Mouse (Mus musculus) spleen, adult 2 months (tissue): ENCODE data around the gene Hoxd3. TPM values are rescaled to one million over a fixed set of nuclear protein-coding genes. Genes with fewer than 3 reads are reported as not detected.

Experiments used
- DNase-seq, 2 experiments: peaks; one replicate each; pipeline versions ENCODE4 v3.0.0 to v3.0.0-alpha.2; 2012 to 2021; ENCODE audit warnings: low spot score in 2 of 2, low read depth in 1 of 2
- H3K27ac ChIP-seq: fragments of 200-500 bp; 2 replicates; pipeline ENCODE4 v1.5.1; 2012; ENCODE audit warnings: low read length, inconsistent platforms; ENCODE audit not compliant: insufficient read depth
- H3K27me3 ChIP-seq: fragments of 200-500 bp; 2 replicates; pipeline ENCODE4 v1.6.1; 2012; ENCODE audit warnings: mild to moderate bottlenecking, moderate library complexity, low read length, inconsistent platforms; ENCODE audit not compliant: control insufficient read depth, insufficient read depth
- H3K36me3 ChIP-seq: fragments of 200-500 bp; 2 replicates; pipeline ENCODE4 v1.6.1; 2012; ENCODE audit warnings: mild to moderate bottlenecking, low read length, inconsistent platforms; ENCODE audit not compliant: control insufficient read depth, insufficient read depth
- H3K4me1 ChIP-seq: fragments of 200-500 bp; 2 replicates; pipeline ENCODE4 v1.6.1; 2011; ENCODE audit warnings: inconsistent platforms; ENCODE audit not compliant: control insufficient read depth, insufficient read depth, insufficient read length
- H3K4me3 ChIP-seq: fragments of 200-500 bp; 2 replicates; pipeline ENCODE4 v1.5.1; 2011; ENCODE audit warnings: mild to moderate bottlenecking, inconsistent platforms; ENCODE audit not compliant: insufficient read depth, insufficient read length; ENCODE audit errors: extremely low read depth
- CTCF ChIP-seq: fragments of 200-500 bp; IDR thresholded peaks from 2 replicates; pipeline ENCODE4 v1.5.1; 2011; ENCODE audit warnings: mild to moderate bottlenecking, inconsistent platforms; ENCODE audit not compliant: insufficient read depth, insufficient read length, insufficient replicate concordance; ENCODE audit errors: extremely low read depth
- POLR2A ChIP-seq: fragments of 200-500 bp; IDR thresholded peaks from 2 replicates; pipeline ENCODE4 v1.6.1; 2011; ENCODE audit warnings: low read depth, low read length, inconsistent platforms
- WGBS: fragments of 180-500 bp; shearing (Covaris S2); methylation state at CpG from one replicate; pipeline ENCODE4 v1.1.7; 2018; 5-methylcytosine and 5-hydroxymethylcytosine counted together
- polyA plus RNA-seq: library from polyadenylated mRNA; depleted of rRNA; stranded (reverse); fragments of >200 nt; gene quantifications from 2 replicates; pipeline ENCODE4 v1.2.3, GENCODE M21; 2012

Gene Hoxd3
- polyA plus RNA-seq, 1 experiment = not detected

- 6% methylated on average over 26 of the region's 26 CpGs for WGBS
- no peaks in the 10 kb centered on the region for H3K36me3 ChIP-seq
- TF ChIP-seq POLR2A (no peak), CTCF (peak; percentile 46; the same call in 1 of the 2 replicates)
- no peak overlapping the region for H3K27ac ChIP-seq
- H3K27me3 ChIP-seq = peaks cover 20% of the 10 kb centered on the region
- no peak overlapping the region for H3K4me3 ChIP-seq
- DNase-seq = peak; percentile 12 to 34
- H3K4me1 ChIP-seq = peaks cover 4% of the 10 kb centered on the region; the same call in 1 of the 2 replicates
These were observed 3.9 kb downstream of the Hoxd3 start for GRCm38 (mm10) chr2:74715504-74716241.

GRCm38 (mm10) chr2:74720384-74720783 lies 8.7 kb downstream of the Hoxd3 start:
- Histone ChIP-seq H3K4me1 (no peaks in the 10 kb centered on the region), H3K27me3 (peaks cover 5% of the 10 kb centered on the region), H3K27ac (no peak overlapping the region), H3K36me3 (no peaks in the 10 kb centered on the region), H3K4me3 (no peak overlapping the region)
- DNase-seq = no peak
- WGBS = 32% methylated on average over 2 of the region's 2 CpGs
- TF ChIP-seq POLR2A (no peak), CTCF (no peak)

- Histone ChIP-seq H3K27me3 (no peaks in the 10 kb centered on the region; the same call in 1 of the 2 replicates), H3K27ac (no peak overlapping the region), H3K36me3 (no peaks in the 10 kb centered on the region), H3K4me3 (no peak overlapping the region), H3K4me1 (no peaks in the 10 kb centered on the region)
- TF ChIP-seq POLR2A (no peak), CTCF (no peak)
- WGBS = 69% methylated on average over 5 of the region's 5 CpGs
- no peak for DNase-seq
These were observed 9.3 kb downstream of the Hoxd3 start for GRCm38 (mm10) chr2:74720955-74721491.

DNA sequence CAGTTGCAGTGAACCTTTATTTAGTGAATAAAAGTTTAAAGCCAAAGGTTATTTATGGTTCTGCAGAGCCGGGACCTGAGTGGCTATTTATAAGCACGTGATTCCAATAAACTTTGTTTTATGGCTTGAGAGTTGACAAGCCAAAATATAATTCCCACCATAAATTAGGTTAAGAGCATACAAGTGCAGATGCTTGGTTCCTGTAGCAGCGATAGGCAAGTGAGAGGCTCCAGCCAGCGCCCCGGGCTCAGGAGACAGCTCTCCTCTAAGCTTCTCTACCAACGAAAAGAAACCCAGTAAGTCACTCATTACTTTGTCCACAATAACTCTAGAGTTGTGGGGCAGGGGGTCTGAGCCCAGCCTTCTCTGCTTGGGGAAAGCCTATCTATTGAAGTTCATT lies 10.2 kb downstream of the Hoxd3 start:
- H3K27me3 ChIP-seq = peaks cover 2% of the 10 kb centered on the region; the same call in 1 of the 2 replicates
- WGBS = 20% methylated on average over 6 of the region's 6 CpGs
- TF ChIP-seq POLR2A = no peak
- no peak for TF ChIP-seq CTCF
- H3K27ac ChIP-seq = no peak overlapping the region
- no peak for DNase-seq
- no peaks in the 10 kb centered on the region for H3K4me1 ChIP-seq
- H3K4me3 ChIP-seq = no peak overlapping the region
- H3K36me3 ChIP-seq = no peaks in the 10 kb centered on the region

GRCm38 (mm10) chr2:74722949-74723348 lies 11.2 kb downstream of the Hoxd3 start:
- 34% methylated on average over 8 of the region's 8 CpGs for WGBS
- TF ChIP-seq POLR2A (no peak), CTCF (no peak)
- Histone ChIP-seq H3K4me1 (no peaks in the 10 kb centered on the region), H3K36me3 (no peaks in the 10 kb centered on the region), H3K4me3 (no peak overlapping the region), H3K27me3 (peaks cover 9% of the 10 kb centered on the region; the same call in 1 of the 2 replicates), H3K27ac (no peak overlapping the region)
- no peak for DNase-seq

- Histone ChIP-seq H3K4me3 (no peak overlapping the region), H3K27ac (no peak overlapping the region), H3K36me3 (no peaks in the 10 kb centered on the region), H3K4me1 (no peaks in the 10 kb centered on the region), H3K27me3 (peaks cover 12% of the 10 kb centered on the region; the same call in 1 of the 2 replicates)
- no peak for DNase-seq
- 66% methylated on average over 7 of the region's 7 CpGs for WGBS
- TF ChIP-seq CTCF = no peak
- TF ChIP-seq POLR2A = no peak
These were observed 12.7 kb downstream of the Hoxd3 start for GRCm38 (mm10) chr2:74724244-74725015.
